8 mouse cellular contexts compared by ENCODE assay signal in the genomic region with DNA sequence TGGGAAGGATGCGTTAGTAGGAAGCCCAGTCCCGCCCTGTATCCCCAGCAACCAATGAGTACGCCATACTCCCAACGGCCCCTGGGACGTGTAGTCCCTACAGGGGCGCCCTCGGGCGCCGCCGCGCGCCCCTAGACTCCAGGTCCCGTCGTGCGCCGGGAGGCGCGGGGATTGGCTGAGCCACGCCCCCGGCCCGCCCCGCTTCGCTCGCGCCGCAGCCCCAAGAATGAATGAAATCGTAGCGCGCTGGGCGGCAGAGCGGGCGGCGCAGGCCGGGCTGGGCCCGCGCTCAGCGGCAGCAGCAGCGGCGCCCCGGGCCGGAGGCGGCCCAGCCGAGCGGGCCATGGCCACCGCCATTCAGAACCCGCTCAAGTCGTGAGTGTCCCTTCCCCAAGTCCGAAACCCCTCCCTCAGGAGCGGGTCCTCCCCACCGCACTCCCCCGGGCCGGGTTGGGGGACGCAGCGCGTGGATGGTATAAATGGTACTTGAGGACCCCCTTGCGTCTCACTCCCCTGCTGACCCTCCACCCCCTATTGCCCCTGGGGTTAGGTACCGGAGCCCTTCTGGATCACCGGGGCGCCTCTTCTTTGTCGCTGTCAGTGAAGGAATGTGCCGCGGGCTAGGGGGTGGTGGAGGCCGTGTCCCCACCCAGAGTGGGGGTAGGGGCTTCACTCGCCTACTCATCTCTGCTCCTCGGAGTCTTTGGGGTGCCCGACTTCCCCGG. TPM values are rescaled to one million over a fixed set of nuclear protein-coding genes. Genes with fewer than 3 reads are reported as not detected.
DNase-seq lines count a peak whose midpoint lies in the region; ATAC-seq and TF ChIP-seq lines count a peak whose summit lies in the region.

Gene Dpf1, plus strand, starts transcription at position 214 of the 725 bp plus-strand sequence.

- peak; percentile 92 for DNase-seq in layer of hippocampus, adult 11-12 months (ENCODE audit: low spot score)
- no peak for DNase-seq in layer of hippocampus, adult 9-10 months (ENCODE audit: low spot score)
- peak; percentile 82 to 92 for DNase-seq in cerebellum, postnatal 36 days
- DNase-seq in gastrocnemius, adult 2 months, result peak; percentile 91
- DNase-seq in hindbrain, postnatal 0 days (ENCODE audit: low spot score), result peak; percentile 96
- DNase-seq in left cerebral cortex, adult 8-10 months (ENCODE audit: low spot score in 2 of 2), result peak; percentile 67 to 94
- DNase-seq in lung, postnatal 4 days, result peak; percentile 87 to 93
- DNase-seq in right cerebral cortex, postnatal 10 days (ENCODE audit: low spot score in 2 of 2), result peak; percentile 97

- WGBS in hindbrain, postnatal 0 days, result under 1% methylated on average over 55 of the region's 67 CpGs

- peak within 1 kb of the TSS; percentile 69 for H3K4me2 ChIP-seq in hindbrain, postnatal 0 days (ENCODE audit: low read depth, low read length)

- intact Hi-C loops in gastrocnemius, adult 2 months (cut with DNase I), result loop anchor here (5.0 kb wide), 1 partner anchor 127 kb away; no protein-coding TSS in a partner anchor

- peak within 1 kb of the TSS; percentile 58 for H3K9ac ChIP-seq in hindbrain, postnatal 0 days (replicated peaks; ENCODE audit: low read length)

- peak within 1 kb of the TSS; percentile 68 for H3K4me3 ChIP-seq in gastrocnemius, adult 2 months
- H3K4me3 ChIP-seq in hindbrain, postnatal 0 days (ENCODE audit: low read length), result peak within 1 kb of the TSS; percentile 51

- no peaks in the 10 kb centered on the region for H3K36me3 ChIP-seq in hindbrain, postnatal 0 days (ENCODE audit: insufficient read depth, low read length)

- peak; percentile 13; the same call in 1 of the 2 replicates for TF ChIP-seq CTCF in gastrocnemius, adult 2 months (IDR thresholded peaks at IDR 0.05)
- TF ChIP-seq CTCF in hindbrain, postnatal 0 days (IDR thresholded peaks at IDR 0.05; ENCODE audit: low read depth), result peak; percentile 8; the same call in 1 of the 2 replicates

- ATAC-seq in hindbrain, postnatal 0 days, result peak; percentile 85

- H3K27me3 ChIP-seq in hindbrain, postnatal 0 days (ENCODE audit: insufficient read depth, low read length), result no peaks in the 10 kb centered on the region

- no peak within 1 kb of the TSS for H3K27ac ChIP-seq in gastrocnemius, adult 2 months
- peak within 1 kb of the TSS; percentile 78 for H3K27ac ChIP-seq in hindbrain, postnatal 0 days

- peaks cover 5% of the 10 kb centered on the region; the same call in 1 of the 2 replicates for H3K4me1 ChIP-seq in hindbrain, postnatal 0 days (ENCODE audit: insufficient read depth, low read length)

- H3K9me3 ChIP-seq in hindbrain, postnatal 0 days (ENCODE audit: low read length), result no peaks in the 10 kb centered on the region

RNA-seq across cellular contexts. Expression of gene Dpf1, which starts in this region (rescaled TPM):
- total RNA-seq in gastrocnemius, adult 2 months (2021), result 1 to 10 TPM in 1 of 2 experiments, under 1 TPM in 1; 0.86 to 2.6 TPM
- 131 and 158 TPM in 2 replicates for total RNA-seq in hindbrain, postnatal 0 days (2014; rRNA removed)
- polyA plus RNA-seq in hindbrain, postnatal 0 days (2015; fragmentation: Nextera tagmentation; extraction: Ambion mirVana), result 105 and 111 TPM in 2 replicates
- total RNA-seq in left cerebral cortex, adult 8-10 months (2022), result 100 to 1,000 TPM in 2 of 4 experiments, 10 to 100 TPM in 2; 87.4 to 112 (median 99.7) TPM

Comparison
In these comparisons a context has a peak if more than half of its experiments do, and no peak if none do; other contexts are left out.
1. RNA of gene Dpf1 (total RNA-seq): 131 to 158 TPM in hindbrain, postnatal 0 days and 87.4 to 112 TPM in left cerebral cortex, adult 8-10 months; 0.86 to 2.6 TPM in gastrocnemius, adult 2 months; every median in the first group is over 10 times any median in the second.